8 mouse cellular contexts compared by ENCODE assay signal in genomic region chr15:25364819-25365463, GRCm38 (mm10). TPM values are rescaled to one million over a fixed set of nuclear protein-coding genes. Genes with fewer than 3 reads are reported as not detected.
DNase-seq lines count a peak whose midpoint lies in the region; ATAC-seq and TF ChIP-seq lines count a peak whose summit lies in the region.

No protein-coding gene starts in this region.

- WGBS in lung, postnatal 0 days, result 50% methylated on average over 23 of the region's 23 CpGs
- WGBS in forebrain, embryonic 10.5 days, result 8% methylated on average over 23 of the region's 23 CpGs
- 34% methylated on average over 23 of the region's 23 CpGs for WGBS in liver, embryonic 11.5 days
- WGBS in stomach, embryonic 14.5 days, result 44% methylated on average over 23 of the region's 23 CpGs

- H3K4me1 ChIP-seq in lung, postnatal 0 days (ENCODE audit: insufficient read depth, low read depth, low read length), result no peaks in the 10 kb centered on the region
- H3K4me1 ChIP-seq in forebrain, embryonic 10.5 days, result peaks cover 47% of the 10 kb centered on the region
- no peaks in the 10 kb centered on the region for H3K4me1 ChIP-seq in liver, embryonic 11.5 days (replicated peaks; ENCODE audit: control insufficient read depth, insufficient read depth, low read length)
- 0 out of 2 replicates have a peak, but pooled peaks cover 8% of the 10 kb centered on the region for H3K4me1 ChIP-seq in stomach, embryonic 14.5 days (ENCODE audit: control insufficient read depth, insufficient read depth, low read length)

- peak overlapping the region; percentile 26 for H3K9ac ChIP-seq in lung, postnatal 0 days (replicated peaks; ENCODE audit: low read depth)
- H3K9ac ChIP-seq in liver, embryonic 11.5 days (ENCODE audit: low read depth, low read length), result peak overlapping the region; percentile 48; the same call in 1 of the 2 replicates
- H3K9ac ChIP-seq in stomach, embryonic 14.5 days (replicated peaks; ENCODE audit: low read depth, low read length), result peak overlapping the region; percentile 48; the same call in 1 of the 2 replicates

- no peaks in the 10 kb centered on the region for H3K36me3 ChIP-seq in lung, postnatal 0 days (ENCODE audit: insufficient read depth, low read length)
- H3K36me3 ChIP-seq in forebrain, embryonic 10.5 days (replicated peaks), result peaks cover 33% of the 10 kb centered on the region
- H3K36me3 ChIP-seq in liver, embryonic 11.5 days (ENCODE audit: control insufficient read depth, insufficient read depth, low read length), result no peaks in the 10 kb centered on the region
- no peaks in the 10 kb centered on the region; the same call in 1 of the 2 replicates for H3K36me3 ChIP-seq in stomach, embryonic 14.5 days (ENCODE audit: control insufficient read depth, insufficient read depth, low read length)

- no peak for DNase-seq in lung, postnatal 0 days (ENCODE audit: low spot score)
- DNase-seq in lung, postnatal 4 days, result no peak
- DNase-seq in forebrain, embryonic 10.5 days (ENCODE audit: extremely low spot score, low spot score), result peak; percentile 55
- DNase-seq in liver, embryonic 11.5 days (ENCODE audit: low spot score), result peak; percentile 45
- no peak for DNase-seq in layer of hippocampus, postnatal 14 days (ENCODE audit: low spot score in 2 of 2)
- DNase-seq in ovary, postnatal 10 days (ENCODE audit: low spot score), result no peak
- DNase-seq in gastrocnemius, postnatal 14 days, result no peak

- intact Hi-C loops in gastrocnemius, postnatal 14 days (cut with DNase I; ENCODE audit: low total_unique reads), result no loop called here

- no peak for ATAC-seq in lung, postnatal 0 days
- ATAC-seq in liver, embryonic 11.5 days (replicated peaks; ENCODE audit: low FRiP score), result 0 out of 2 replicates have a peak, but pooled peaks have one; percentile 5
- no peak for ATAC-seq in stomach, embryonic 14.5 days (ENCODE audit: insufficient number of reproducible peaks, insufficient read depth, low FRiP score, low read depth)

- H3K27me3 ChIP-seq in lung, postnatal 0 days (replicated peaks; ENCODE audit: insufficient read depth, low read length), result no peaks in the 10 kb centered on the region
- peaks cover 7% of the 10 kb centered on the region; the same call in 1 of the 2 replicates for H3K27me3 ChIP-seq in forebrain, embryonic 10.5 days (ENCODE audit: poor library complexity, severe bottlenecking)
- peaks cover 20% of the 10 kb centered on the region for H3K27me3 ChIP-seq in liver, embryonic 11.5 days (replicated peaks; ENCODE audit: control insufficient read depth, insufficient read depth, low read length)
- no peaks in the 10 kb centered on the region for H3K27me3 ChIP-seq in stomach, embryonic 14.5 days (ENCODE audit: control insufficient read depth, insufficient read depth, low read length)

- TF ChIP-seq CTCF in lung, postnatal 0 days (IDR thresholded peaks at IDR 0.05), result no peak

- H3K4me2 ChIP-seq in lung, postnatal 0 days (replicated peaks; ENCODE audit: low read depth, low read length), result peak overlapping the region; percentile 67
- H3K4me2 ChIP-seq in liver, embryonic 11.5 days, result peak overlapping the region; percentile 71
- peak overlapping the region; percentile 50 for H3K4me2 ChIP-seq in stomach, embryonic 14.5 days (replicated peaks; ENCODE audit: low read depth, low read length)

- no peak overlapping the region for H3K27ac ChIP-seq in lung, postnatal 0 days (ENCODE audit: low read length)
- peak overlapping the region; percentile 84 for H3K27ac ChIP-seq in forebrain, embryonic 10.5 days
- H3K27ac ChIP-seq in liver, embryonic 11.5 days (ENCODE audit: low read depth, low read length), result no peak overlapping the region
- H3K27ac ChIP-seq in stomach, embryonic 14.5 days (ENCODE audit: low read length), result no peak overlapping the region

- peak overlapping the region; percentile 41 for H3K4me3 ChIP-seq in lung, postnatal 0 days (ENCODE audit: low read depth, low read length)
- H3K4me3 ChIP-seq in forebrain, embryonic 10.5 days, result peak overlapping the region; percentile 45
- peak overlapping the region; percentile 44 for H3K4me3 ChIP-seq in liver, embryonic 11.5 days (ENCODE audit: low read depth, low read length)
- H3K4me3 ChIP-seq in stomach, embryonic 14.5 days (ENCODE audit: low read depth, low read length), result peak overlapping the region; percentile 20; the same call in 1 of the 2 replicates

- TF ChIP-seq EP300 in lung, postnatal 0 days (IDR thresholded peaks at IDR 0.05), result no peak

- H3K9me3 ChIP-seq in lung, postnatal 0 days (ENCODE audit: low read length), result no peaks in the 10 kb centered on the region
- no peaks in the 10 kb centered on the region for H3K9me3 ChIP-seq in forebrain, embryonic 10.5 days
- H3K9me3 ChIP-seq in liver, embryonic 11.5 days (ENCODE audit: control insufficient read depth, low read length), result no peaks in the 10 kb centered on the region
- H3K9me3 ChIP-seq in stomach, embryonic 14.5 days (ENCODE audit: control insufficient read depth, low read depth, low read length), result no peaks in the 10 kb centered on the region

RNA-seq across cellular contexts. Expression of gene Basp1, which starts 48.6 kb away (rescaled TPM):
- 7.1 and 8.7 TPM in 2 replicates for polyA plus RNA-seq in lung, postnatal 0 days (2015; fragmentation: Nextera tagmentation; extraction: Ambion mirVana)
- polyA plus RNA-seq in forebrain, embryonic 10.5 days (2016; fragmentation: Nextera tagmentation; extraction: Ambion mirVana), result 30.6 and 35.0 TPM in 2 replicates
- 12.8 and 13.2 TPM in 2 replicates for polyA plus RNA-seq in liver, embryonic 11.5 days (2014; fragmentation: Nextera tagmentation; extraction: Ambion mirVana)
- polyA plus RNA-seq in stomach, embryonic 14.5 days (2014; fragmentation: Nextera tagmentation; extraction: Ambion mirVana), result 28.6 and 29.3 TPM in 2 replicates
- 1,000 to 10,000 TPM in 1 of 2 experiments, 100 to 1,000 TPM in 1; 941 to 1,006 TPM for total RNA-seq in layer of hippocampus, postnatal 14 days (2021)
- total RNA-seq in gastrocnemius, postnatal 14 days (2021), result 1 to 10 TPM; 6.9 to 9.5 TPM

Comparison
In these comparisons a context has a peak if more than half of its experiments do, and no peak if none do; other contexts are left out.
1. DNase-seq: peak in forebrain, embryonic 10.5 days (single experiment) and liver, embryonic 11.5 days (single experiment); none in lung, postnatal 0 days (single experiment), lung, postnatal 4 days (0 of 2), layer of hippocampus, postnatal 14 days (0 of 2), ovary, postnatal 10 days (single experiment) and gastrocnemius, postnatal 14 days (single experiment).
2. Peak in every context shown above with its lines, with median percentiles within 50 percentile points of each other: H3K4me2 ChIP-seq, H3K4me3 ChIP-seq and H3K9ac ChIP-seq.